Comparison of ENCODE assay signal across 10 mouse cellular contexts in the genomic region with DNA sequence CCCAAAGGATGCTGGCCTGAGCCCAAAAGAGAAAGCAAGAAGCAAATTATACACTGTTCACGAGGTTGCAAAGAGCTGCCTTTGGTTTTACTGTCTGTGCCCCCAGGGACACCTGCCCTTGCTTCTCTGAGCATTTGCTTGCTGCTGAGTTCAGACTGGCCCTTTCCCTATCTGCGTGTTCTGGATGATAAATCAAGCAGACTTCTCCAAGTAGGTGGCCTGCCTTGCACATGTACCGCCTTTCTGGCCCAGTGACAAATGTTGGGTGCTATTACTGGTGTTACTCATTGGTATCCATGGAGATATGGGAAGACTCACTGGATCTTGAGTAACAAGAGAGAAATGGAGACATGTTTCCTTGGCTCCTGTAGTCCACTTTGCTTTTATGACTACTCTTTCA. TPM values are rescaled to one million over a fixed set of nuclear protein-coding genes. Genes with fewer than 3 reads are reported as not detected.
DNase-seq lines count a peak whose midpoint lies in the region; ATAC-seq lines count a peak whose summit lies in the region.
"Had no signal": no experiment of that assay in that cellular context is flagged by ENCODE, and none has a peak within 500 bp of the region (broad histone marks: within the 10 kb centered on the region; RNA-seq: fewer than 3 reads in every experiment).

No protein-coding gene starts in this region.

- no peaks in the 10 kb centered on the region for H3K9me3 ChIP-seq in heart, embryonic 10.5 days
- H3K9me3 ChIP-seq in midbrain, embryonic 15.5 days: no peaks in the 10 kb centered on the region

- no peak overlapping the region for H3K4me2 ChIP-seq in midbrain, embryonic 15.5 days

- H3K4me1 ChIP-seq in heart, embryonic 10.5 days: peaks cover 10% of the 10 kb centered on the region; the same call in 1 of the 2 replicates
- H3K4me1 ChIP-seq in midbrain, embryonic 15.5 days: no peaks in the 10 kb centered on the region

- DNase-seq in heart, adult 11 months: peak; percentile 95
- DNase-seq in heart, embryonic 10.5 days (ENCODE audit: low spot score): no peak
- peak; percentile 92 for DNase-seq in adrenal gland, adult 2 months
- peak; percentile 28 to 46 for DNase-seq in heart, postnatal 36 days
- peak; percentile 69 to 78 for DNase-seq in left cerebral cortex, postnatal 10 days (ENCODE audit: extremely low spot score in 1 of 2, low spot score in 2 of 2)
- peak; percentile 68 for DNase-seq in right cerebral cortex, adult 18-20 months
- no peak for DNase-seq in thymus, postnatal 25 days

- H3K36me3 ChIP-seq in heart, embryonic 10.5 days: no peaks in the 10 kb centered on the region
- H3K36me3 ChIP-seq in midbrain, embryonic 15.5 days (replicated peaks): no peaks in the 10 kb centered on the region

- no peak overlapping the region for H3K27ac ChIP-seq in heart, embryonic 10.5 days
- no peak overlapping the region for H3K27ac ChIP-seq in midbrain, embryonic 15.5 days

- WGBS in heart, embryonic 10.5 days: 57% methylated on average over 3 of the region's 3 CpGs
- 65% methylated on average over 3 of the region's 3 CpGs for WGBS in midbrain, embryonic 15.5 days

- no peak overlapping the region for H3K4me3 ChIP-seq in heart, embryonic 10.5 days
- no peak overlapping the region for H3K4me3 ChIP-seq in midbrain, embryonic 15.5 days

- ATAC-seq in midbrain, embryonic 15.5 days (replicated peaks): no peak

- intact Hi-C loops in heart, postnatal 36 days (cut with DNase I): no loop called here
- intact Hi-C loops in left cerebral cortex, postnatal 10 days (cut with DNase I): no loop called here

- no peak overlapping the region for H3K9ac ChIP-seq in midbrain, embryonic 15.5 days

- H3K27me3 ChIP-seq in heart, embryonic 10.5 days (ENCODE audit: insufficient read depth, poor library complexity, severe bottlenecking): no peaks in the 10 kb centered on the region
- no peaks in the 10 kb centered on the region for H3K27me3 ChIP-seq in midbrain, embryonic 15.5 days (replicated peaks)

RNA-seq across cellular contexts. Expression of a gene that starts 43.4 kb away (rescaled TPM):
- 28.0 and 32.2 TPM in 2 replicates for polyA plus RNA-seq in heart, embryonic 10.5 days (2016; fragmentation: Nextera tagmentation; extraction: Ambion mirVana)
- total RNA-seq in adrenal gland, adult 2 months (2021): not detected
- polyA plus RNA-seq in adrenal gland, adult 2 months (2012; rRNA removed): not detected in 2 replicates
- not detected for total RNA-seq in heart, postnatal 36 days (2021)
- not detected for total RNA-seq in left cerebral cortex, postnatal 10 days (2021)
- 22.1 and 26.4 TPM in 2 replicates for polyA plus RNA-seq in midbrain, embryonic 15.5 days (2015; fragmentation: Nextera tagmentation; extraction: Ambion mirVana)
- total RNA-seq: gastrocnemius, postnatal 36 days; MEL had no signal

Comparison
In these comparisons a context has a peak if more than half of its experiments do, and no peak if none do; other contexts are left out.
1. DNase-seq: peak in heart, adult 11 months (single experiment), adrenal gland, adult 2 months (single experiment), heart, postnatal 36 days (2 of 2), left cerebral cortex, postnatal 10 days (2 of 2) and right cerebral cortex, adult 18-20 months (single experiment); none in heart, embryonic 10.5 days (single experiment) and thymus, postnatal 25 days (single experiment).